Mouse (Mus musculus): ENCODE data around the gene Atp5g2.

Gene Atp5g2

DNA sequence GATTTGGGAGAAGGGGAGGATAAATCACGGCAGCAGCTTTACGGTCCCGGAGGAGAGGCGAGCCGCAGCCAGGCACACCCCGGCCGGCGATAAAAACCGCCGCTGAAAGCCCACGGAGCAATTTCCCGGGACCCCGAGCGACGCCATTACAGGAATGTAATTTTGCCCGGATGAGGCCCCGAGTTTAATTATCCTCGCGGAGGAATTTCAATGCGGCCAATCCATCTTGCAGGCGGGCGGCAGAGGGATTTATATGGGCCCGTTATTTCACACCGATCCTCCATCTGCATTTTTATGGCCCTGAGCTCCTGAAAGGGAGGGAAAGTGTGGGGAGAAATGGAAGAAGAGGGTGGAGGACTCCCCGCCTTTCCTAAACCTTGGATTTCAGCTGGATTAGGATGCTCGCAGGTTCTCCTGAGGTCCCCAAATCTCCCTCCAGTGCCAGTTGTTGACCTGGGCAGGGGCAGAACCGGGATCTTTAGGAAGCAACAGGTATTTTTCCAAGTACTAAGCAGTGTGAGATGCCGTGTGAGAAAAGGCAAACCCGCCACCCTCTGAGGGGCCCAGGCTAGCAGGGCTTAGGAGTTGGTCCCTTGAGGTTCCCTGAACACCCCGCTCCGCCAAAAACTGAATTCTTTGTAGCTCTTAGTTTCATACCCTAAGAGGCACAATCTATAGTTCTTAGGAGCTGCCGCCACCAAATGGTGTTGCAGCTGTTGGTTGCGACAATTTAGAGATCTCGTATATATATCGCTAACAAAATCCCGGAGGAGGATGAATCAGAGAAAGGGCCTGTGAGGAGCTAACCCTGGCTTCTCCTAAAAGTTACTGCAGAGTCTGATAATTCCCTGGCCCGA, at the start of gene Atp5g2:
TSS of gene Atp5g2 (minus strand) at position 138 of the 857 bp plus-strand sequence.
- no peak for TF ChIP-seq GATA4 (IDR thresholded peaks at IDR 0.05; ENCODE audit: insufficient replicate concordance, low read length)

DNA sequence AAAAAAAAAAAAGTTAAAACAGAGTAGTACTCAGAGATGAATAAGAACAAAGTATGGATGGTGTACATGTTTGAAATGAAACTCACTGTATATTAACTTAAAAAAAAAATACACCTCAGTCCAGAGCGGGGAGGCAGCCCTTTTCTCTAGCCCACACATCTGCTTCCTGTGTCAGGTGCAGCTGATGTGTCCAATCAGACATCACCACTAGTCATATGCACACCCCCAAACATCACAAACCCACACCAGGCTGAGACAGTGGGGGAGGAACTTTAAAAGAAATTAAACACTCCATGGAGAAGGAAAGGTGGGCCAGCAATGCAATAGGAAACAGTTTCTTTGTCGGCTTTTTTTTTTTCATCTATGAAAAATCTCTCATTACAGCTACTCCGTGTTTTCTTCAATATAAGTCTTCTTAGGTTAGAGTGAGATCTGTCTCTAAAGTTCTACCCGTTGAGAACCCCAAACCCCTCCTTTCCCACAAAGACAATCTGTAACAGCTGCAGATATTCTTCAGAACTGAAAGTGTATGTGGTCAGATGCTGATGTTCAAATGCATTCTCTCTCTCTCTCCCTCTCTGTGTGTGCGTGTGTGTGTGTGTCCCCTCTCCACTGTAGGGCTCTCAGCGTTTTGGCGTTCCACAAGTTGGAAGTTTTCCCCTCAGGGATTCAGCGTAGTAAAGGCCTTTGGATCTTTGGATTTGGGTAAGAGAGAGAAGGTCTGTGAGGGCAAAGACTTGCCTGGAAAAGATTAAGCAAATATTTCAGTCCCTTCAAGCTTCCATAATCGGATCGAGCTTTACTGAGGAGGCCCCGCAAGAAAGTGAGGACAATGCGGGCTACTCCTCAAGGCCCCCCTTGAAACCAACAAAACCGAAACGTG, 49.1 kb upstream of the Atp5g2 start:
- no peak for TF ChIP-seq GATA4 (IDR thresholded peaks at IDR 0.05; ENCODE audit: insufficient replicate concordance, low read length)

DNA sequence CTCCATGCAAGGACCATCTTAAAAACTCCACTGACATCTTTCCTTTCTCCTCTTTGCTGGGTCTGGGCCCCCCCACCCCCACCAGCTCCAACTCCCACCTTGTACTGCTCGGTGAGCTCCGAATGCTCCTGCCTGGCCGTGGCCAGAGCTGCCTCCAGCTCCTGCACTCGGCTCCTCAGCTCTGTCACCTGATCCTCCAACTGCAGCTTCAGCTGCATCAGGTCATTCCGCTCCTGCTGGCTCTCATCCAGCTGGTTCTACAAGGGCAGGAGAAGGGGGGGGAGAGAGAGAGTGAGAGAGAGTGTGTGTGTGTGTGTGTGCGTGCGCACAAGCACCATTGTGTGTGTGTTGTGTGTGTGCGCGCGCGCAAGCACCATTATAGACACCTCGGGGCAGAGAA, 44.0 kb upstream of the Atp5g2 start:
- TF ChIP-seq GATA4 (IDR thresholded peaks at IDR 0.05; ENCODE audit: insufficient replicate concordance, low read length), result no peak

DNA sequence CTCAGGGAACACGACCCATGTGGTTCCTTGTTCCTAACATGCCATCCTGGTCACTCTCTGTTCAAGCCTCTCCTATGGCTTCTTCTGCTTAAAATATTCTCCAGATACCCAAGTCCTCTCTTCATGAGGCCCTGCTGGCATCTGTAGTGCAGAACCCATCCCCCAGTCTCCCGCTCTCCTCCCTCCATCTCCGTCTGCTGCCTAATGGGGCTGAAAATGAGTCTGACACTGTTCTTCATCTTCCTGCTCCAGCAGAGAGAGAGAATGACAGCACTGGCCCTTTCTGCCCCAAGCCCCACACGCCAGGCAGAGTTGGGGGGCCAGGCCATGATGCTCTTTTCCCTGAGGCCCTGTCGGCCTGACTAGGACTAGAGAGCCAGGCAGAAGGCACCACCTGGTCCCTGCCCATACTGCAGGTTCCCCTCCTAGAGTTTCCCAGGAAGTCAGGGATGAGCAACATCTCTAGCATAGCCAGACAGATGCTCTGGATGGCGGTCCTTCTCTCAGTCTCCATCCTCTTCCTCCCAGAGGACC, 35.7 kb upstream of the Atp5g2 start:
- TF ChIP-seq GATA4 (IDR thresholded peaks at IDR 0.05; ENCODE audit: insufficient replicate concordance, low read length), result no peak

- no peak for TF ChIP-seq GATA4 (IDR thresholded peaks at IDR 0.05; ENCODE audit: insufficient replicate concordance, low read length)
Observed at GRCm38 (mm10) chr15:102705923-102706503, 33.9 kb upstream of the Atp5g2 start.

DNA sequence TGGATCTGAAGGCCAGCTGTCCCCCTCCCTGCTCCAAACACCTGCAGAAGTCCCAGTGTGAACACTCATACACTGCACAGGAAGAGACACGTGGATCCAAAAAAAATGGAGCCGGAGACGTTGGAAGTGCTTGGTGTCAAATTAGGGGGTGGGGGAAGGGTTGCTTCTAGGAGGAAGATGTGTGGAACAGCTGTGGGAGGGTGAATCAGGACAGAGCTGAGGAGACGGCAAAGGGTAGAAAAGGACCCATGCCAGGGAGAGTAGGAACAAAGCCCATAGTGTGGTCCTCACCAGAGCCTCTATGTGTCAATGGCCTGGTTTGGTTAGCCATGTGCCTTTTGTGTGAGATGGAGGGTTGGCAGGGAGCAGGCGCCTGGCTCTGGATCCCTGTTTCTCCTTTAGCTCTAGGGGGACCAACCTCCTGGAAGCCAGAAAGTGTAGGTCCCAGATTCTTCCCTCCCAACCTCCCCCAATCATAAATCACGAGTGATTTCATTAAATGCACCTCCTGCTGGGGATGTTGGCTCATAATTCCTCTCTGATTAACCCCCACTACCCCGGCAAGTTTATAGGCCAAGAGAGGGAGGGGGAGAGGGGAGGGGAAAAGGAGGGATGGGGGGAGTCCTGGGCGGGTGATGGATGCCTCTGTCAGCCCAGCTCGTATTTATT, 33.2 kb upstream of the Atp5g2 start:
- TF ChIP-seq GATA4 (IDR thresholded peaks at IDR 0.05; ENCODE audit: insufficient replicate concordance, low read length), result no peak

GRCm38 (mm10) chr15:102704806-102705205, 32.7 kb upstream of the Atp5g2 start:
- TF ChIP-seq GATA4 (IDR thresholded peaks at IDR 0.05; ENCODE audit: insufficient replicate concordance, low read length), result no peak

- no peak for TF ChIP-seq GATA4 (IDR thresholded peaks at IDR 0.05; ENCODE audit: insufficient replicate concordance, low read length)
Observed at GRCm38 (mm10) chr15:102702972-102703371, 30.8 kb upstream of the Atp5g2 start.

DNA sequence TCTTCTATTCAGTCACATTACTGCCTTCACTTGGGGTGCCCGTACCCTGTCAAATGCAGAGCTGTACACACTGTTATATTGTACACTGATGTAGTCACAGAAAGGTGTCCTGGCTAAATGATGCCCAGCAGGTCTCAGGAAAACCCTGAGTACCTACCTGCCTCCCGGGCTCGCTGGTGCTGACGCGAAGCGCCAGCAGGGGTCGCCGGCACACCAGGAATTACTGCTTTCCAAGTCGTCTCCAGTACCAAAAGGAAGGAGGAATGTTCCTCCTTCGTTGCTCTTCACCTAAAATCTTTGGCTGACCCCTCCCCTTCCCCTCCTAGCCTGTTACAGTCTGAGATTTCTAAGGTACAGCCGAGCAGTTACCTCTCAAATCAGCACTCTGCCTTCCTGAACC, 26.0 kb upstream of the Atp5g2 start:
- no peak for TF ChIP-seq GATA4 (IDR thresholded peaks at IDR 0.05; ENCODE audit: insufficient replicate concordance, low read length)

DNA sequence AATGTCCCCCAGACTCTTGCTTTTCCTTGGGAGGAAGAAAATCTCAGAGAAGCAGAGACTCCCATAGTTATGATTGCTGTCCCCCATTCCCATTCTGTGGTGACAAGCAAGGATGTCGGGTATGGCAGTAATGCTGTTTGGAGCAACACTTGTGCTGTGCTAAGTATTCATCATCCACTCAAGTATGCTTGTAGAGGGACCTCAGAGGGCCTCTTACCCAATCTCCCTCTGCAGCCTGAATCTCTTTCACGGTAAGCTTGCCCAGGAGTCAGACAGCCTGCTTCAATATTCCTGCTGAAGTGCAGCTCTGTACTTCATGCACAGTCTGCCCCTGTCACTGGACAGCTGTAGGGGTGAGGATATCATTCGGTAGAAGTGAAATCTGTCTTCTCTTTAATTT, 24.7 kb upstream of the Atp5g2 start:
- TF ChIP-seq GATA4 (IDR thresholded peaks at IDR 0.05; ENCODE audit: insufficient replicate concordance, low read length), result no peak

- no peak for TF ChIP-seq GATA4 (IDR thresholded peaks at IDR 0.05; ENCODE audit: insufficient replicate concordance, low read length)
Observed at GRCm38 (mm10) chr15:102693600-102693999, 21.4 kb upstream of the Atp5g2 start.

- TF ChIP-seq GATA4 (IDR thresholded peaks at IDR 0.05; ENCODE audit: insufficient replicate concordance, low read length), result no peak
Observed at GRCm38 (mm10) chr15:102692991-102693411, 20.8 kb upstream of the Atp5g2 start.

- no peak for TF ChIP-seq GATA4 (IDR thresholded peaks at IDR 0.05; ENCODE audit: insufficient replicate concordance, low read length)
Observed at GRCm38 (mm10) chr15:102692321-102692804, 20.2 kb upstream of the Atp5g2 start.

DNA sequence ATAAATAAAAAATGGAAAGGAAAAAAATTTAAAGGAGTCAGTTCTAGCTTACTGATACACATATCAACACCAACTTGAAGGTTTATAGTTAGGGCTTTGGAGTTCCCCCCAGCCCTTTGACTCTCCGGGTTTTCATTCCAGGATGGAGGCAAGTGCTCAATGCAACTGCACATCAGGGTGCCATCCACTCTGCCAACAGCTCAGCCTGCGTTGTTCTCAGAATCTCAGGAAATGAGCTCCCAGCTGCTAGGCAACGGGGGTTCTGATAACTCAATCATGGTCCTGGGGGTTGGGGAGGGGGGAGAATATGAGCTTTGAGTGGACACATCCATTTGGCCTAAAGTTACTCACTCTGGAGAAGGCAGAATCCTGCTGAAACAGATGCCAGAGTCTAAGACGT, 13.6 kb upstream of the Atp5g2 start:
- no peak for TF ChIP-seq GATA4 (IDR thresholded peaks at IDR 0.05; ENCODE audit: insufficient replicate concordance, low read length)

DNA sequence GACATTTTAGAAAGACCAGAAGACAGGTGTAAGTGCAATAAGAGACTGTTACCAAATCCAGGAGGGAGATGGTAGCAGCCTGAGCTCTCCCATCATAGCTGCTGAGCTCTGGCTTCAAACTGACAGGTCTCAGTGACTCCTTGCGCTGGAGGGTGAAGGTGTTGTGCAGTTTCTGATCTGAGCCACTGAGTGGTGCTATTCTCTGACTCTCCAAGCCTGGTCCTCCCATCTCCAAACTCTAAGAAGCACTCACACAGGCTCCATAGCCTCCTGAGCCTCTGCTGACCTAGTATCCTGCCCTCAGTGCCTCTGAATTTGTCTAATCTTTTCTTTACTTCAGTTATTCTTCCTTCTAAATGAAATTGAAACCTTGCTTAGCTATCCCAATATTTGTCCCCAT, 11.5 kb upstream of the Atp5g2 start:
- TF ChIP-seq GATA4 (IDR thresholded peaks at IDR 0.05; ENCODE audit: insufficient replicate concordance, low read length), result no peak
